In genomic region chr11:89092714-89093113, GRCm38 (mm10) we compare ENCODE assay signal across 9 mouse cellular contexts. TPM values are rescaled to one million over a fixed set of nuclear protein-coding genes. Genes with fewer than 3 reads are reported as not detected.
DNase-seq lines count a peak whose midpoint lies in the region; ATAC-seq and TF ChIP-seq lines count a peak whose summit lies in the region.
"Had no signal": no experiment of that assay in that cellular context is flagged by ENCODE, and none has a peak within 500 bp of the region (broad histone marks: within the 10 kb centered on the region; RNA-seq: fewer than 3 reads in every experiment).

No protein-coding gene starts in this region.

- H3K27me3 ChIP-seq in CH12.LX (replicated peaks) (no peaks in the 10 kb centered on the region), myocyte (ENCODE audit: control insufficient read depth, insufficient read depth, insufficient read length) (no peaks in the 10 kb centered on the region)
- no peaks in the 10 kb centered on the region for H3K27me3 ChIP-seq in midbrain, embryonic 16.5 days (ENCODE audit: control insufficient read depth, insufficient read depth, low read depth, low read length)
- H3K27me3 ChIP-seq: limb, embryonic 12.5 days had no signal

- peak overlapping the region; percentile 20; the same call in 1 of the 2 replicates for H3K27ac ChIP-seq in gastrocnemius, adult 2 months
- H3K27ac ChIP-seq in CH12.LX (ENCODE audit: insufficient read depth, low read depth) = peak overlapping the region; percentile 52; the same call in 1 of the 2 replicates
- H3K27ac ChIP-seq in midbrain, embryonic 16.5 days (ENCODE audit: low read length) = no peak overlapping the region
- H3K27ac ChIP-seq: limb, embryonic 12.5 days had no signal

- peaks cover 19 to 60% of the 10 kb centered on the region in 2 experiments for H3K4me1 ChIP-seq in CH12.LX (ENCODE audit: control insufficient read depth in 1 of 2, insufficient read depth in 2 of 2)
- no peaks in the 10 kb centered on the region for H3K4me1 ChIP-seq in midbrain, embryonic 16.5 days (ENCODE audit: control insufficient read depth, insufficient read depth, low read length)
- H3K4me1 ChIP-seq: limb, embryonic 12.5 days had no signal

- TF ChIP-seq CTCF in gastrocnemius, adult 2 months (IDR thresholded peaks at IDR 0.05) = no peak
- no peak for TF ChIP-seq CTCF in CH12.LX (conservative IDR thresholded peaks at IDR 0.05 in 1 of 2, IDR thresholded peaks at IDR 0.05 in 1 of 2; ENCODE audit: low read depth in 2 of 2, low read length in 2 of 2)

- WGBS in midbrain, embryonic 16.5 days = 78% methylated on average over 9 of the region's 9 CpGs

- dilution Hi-C loops in CH12.LX (cut with MboI; ENCODE audit: extremely low pct_ligation_motif_present, extremely low pct_unique_long_range_greater_than_20kb, low sequenced_read_pairs) = no loop called here

- in situ Hi-C loops in CH12.LX (cut with MboI; ENCODE audit: low pct_ligation_motif_present, low pct_unique_long_range_greater_than_20kb, low sequenced_read_pairs) = no loop called here

- peak; percentile 47 for DNase-seq in gastrocnemius, adult 2 months
- DNase-seq in gastrocnemius, adult 8-10 months (ENCODE audit: low spot score in 2 of 2) = no peak
- peak; percentile 76 for DNase-seq in CH12.LX (ENCODE audit: extremely low read depth)
- no peak for DNase-seq in retina, postnatal 1 day
- DNase-seq in left cerebral cortex, adult 8-10 months (ENCODE audit: low spot score in 2 of 2) = no peak

- no peak overlapping the region for H3K4me3 ChIP-seq in gastrocnemius, adult 2 months
- peak overlapping the region in 1 of 3 experiments; percentile 21 for H3K4me3 ChIP-seq in CH12.LX (replicated peaks in 1 of 3; ENCODE audit: low read depth in 2 of 3, low read length in 2 of 3, poor library complexity in 1 of 3)
- H3K4me3 ChIP-seq in myocyte = no peak overlapping the region
- no peak overlapping the region for H3K4me3 ChIP-seq in midbrain, embryonic 16.5 days (ENCODE audit: low read depth, low read length)
- H3K4me3 ChIP-seq: limb, embryonic 12.5 days had no signal

- H3K79me2 ChIP-seq in CH12.LX (replicated peaks; ENCODE audit: control insufficient read depth, extremely low read depth, insufficient read depth, poor library complexity, severe bottlenecking) = no peaks in the 10 kb centered on the region
- H3K79me2 ChIP-seq in myocyte (ENCODE audit: control insufficient read depth, insufficient read depth) = no peaks in the 10 kb centered on the region

- H3K4me2 ChIP-seq in CH12.LX (ENCODE audit: insufficient read depth, low read depth, poor library complexity, severe bottlenecking) = peak overlapping the region; percentile 22
- H3K4me2 ChIP-seq in myocyte (ENCODE audit: low read depth) = no peak overlapping the region
- no peak overlapping the region for H3K4me2 ChIP-seq in midbrain, embryonic 16.5 days (ENCODE audit: low read length)
- H3K4me2 ChIP-seq: limb, embryonic 12.5 days had no signal

- peak overlapping the region; percentile 4 for H3K9ac ChIP-seq in CH12.LX (ENCODE audit: insufficient read depth, low read depth)
- no peak overlapping the region for H3K9ac ChIP-seq in midbrain, embryonic 16.5 days (ENCODE audit: low read depth, low read length)
- H3K9ac ChIP-seq: limb, embryonic 12.5 days had no signal

- H3K9me3 ChIP-seq in CH12.LX (replicated peaks; ENCODE audit: low read length) = peaks cover 36% of the 10 kb centered on the region
- no peaks in the 10 kb centered on the region for H3K9me3 ChIP-seq in midbrain, embryonic 16.5 days (replicated peaks; ENCODE audit: control insufficient read depth, low read length, poor library complexity, severe bottlenecking)

- intact Hi-C loops in gastrocnemius, adult 2 months (cut with DNase I) = loop anchor here (10.0 kb wide), 1 partner anchor 632 kb away; no protein-coding TSS in a partner anchor

- no peak overlapping the region for H3ac ChIP-seq in myocyte (ENCODE audit: control insufficient read depth, insufficient read length)

- peak; percentile 69 for TF ChIP-seq POLR2A in CH12.LX (IDR thresholded peaks at IDR 0.05; ENCODE audit: low read depth, low read length)
- no peak for TF ChIP-seq POLR2A in myocyte (IDR thresholded peaks at IDR 0.05; ENCODE audit: insufficient read length, low read depth)

- ATAC-seq in hematopoietic stem cell, adult 5-6 weeks (replicated peaks in 1 of 2; ENCODE audit: insufficient read depth in 1 of 2, low FRiP score in 2 of 2, low TSS enrichment in 1 of 2, low read depth in 1 of 2, poor library complexity in 2 of 2, severe bottlenecking in 2 of 2) = peak; percentile 79 to 83
- no peak for ATAC-seq in midbrain, embryonic 16.5 days

- peaks cover 0 to 6% of the 10 kb centered on the region in 2 experiments for H3K36me3 ChIP-seq in CH12.LX (replicated peaks in 1 of 2; ENCODE audit: control insufficient read depth in 1 of 2, insufficient read depth in 1 of 2, low read length in 1 of 2)
- H3K36me3 ChIP-seq in myocyte (ENCODE audit: control insufficient read depth, insufficient read depth) = no peaks in the 10 kb centered on the region
- H3K36me3 ChIP-seq in midbrain, embryonic 16.5 days (ENCODE audit: control insufficient read depth, insufficient read depth, low read length) = no peaks in the 10 kb centered on the region
- H3K36me3 ChIP-seq: limb, embryonic 12.5 days had no signal

- TF ChIP-seq RAD21 in CH12.LX (IDR thresholded peaks at IDR 0.05; ENCODE audit: low read depth, low read length) = no peak

- TF ChIP-seq EP300 in CH12.LX (IDR thresholded peaks at IDR 0.05; ENCODE audit: low read length) = peak; percentile 62; the same call in 1 of the 2 replicates

TF ChIP-seq in CH12.LX, 34 proteins besides CTCF, POLR2A, EP300 and RAD21 (continues in another document):
- TF ChIP-seq KAT2A (IDR thresholded peaks at IDR 0.05; ENCODE audit: insufficient replicate concordance, low read length) (no peak), NELFE (IDR thresholded peaks at IDR 0.05; ENCODE audit: low read depth, low read length) (0 out of 2 replicates have a peak, but pooled peaks have one; percentile 39), ELF1 (IDR thresholded peaks at IDR 0.05; ENCODE audit: low read depth, low read length) (peak; percentile 79), MAFK (IDR thresholded peaks at IDR 0.05; ENCODE audit: insufficient replicate concordance, low read length) (no peak), MAX (IDR thresholded peaks at IDR 0.05; ENCODE audit: low read length) (peak; percentile 97), USF2 (conservative IDR thresholded peaks at IDR 0.05; ENCODE audit: low read depth, low read length) (peak; percentile 95), ZMIZ1 (IDR thresholded peaks at IDR 0.05; ENCODE audit: low read depth, low read length) (no peak), NRF1 (IDR thresholded peaks at IDR 0.05; ENCODE audit: low read depth, low read length) (no peak), MEF2A (IDR thresholded peaks at IDR 0.05; ENCODE audit: borderline replicate concordance, low read depth, low read length) (peak; percentile 30; the same call in 1 of the 2 replicates), UBTF (IDR thresholded peaks at IDR 0.05; ENCODE audit: low read depth, low read length) (no peak), CHD1 (IDR thresholded peaks at IDR 0.05; ENCODE audit: low read depth, low read length) (peak; percentile 63; the same call in 1 of the 2 replicates), JUN (IDR thresholded peaks at IDR 0.05; ENCODE audit: insufficient read depth, low read depth, low read length) (no peak), TCF12 (IDR thresholded peaks at IDR 0.05; ENCODE audit: low read depth, low read length) (peak; percentile 66)

TF ChIP-seq in myocyte, 11 proteins besides CTCF, POLR2A, EP300 and RAD21:
- TF ChIP-seq USF1 (IDR thresholded peaks at IDR 0.05; ENCODE audit: low read depth) (peak; percentile 27), CEBPB (IDR thresholded peaks at IDR 0.05; ENCODE audit: insufficient read depth, poor library complexity, severe bottlenecking) (no peak), MYOG (IDR thresholded peaks at IDR 0.05; ENCODE audit: control insufficient read depth in 1 of 3, insufficient read depth in 1 of 3, insufficient read length in 2 of 3, low read depth in 2 of 3) (no peak)

RNA-seq across cellular contexts. Expression of gene Gm525, which starts 19.1 kb away (rescaled TPM):
- total RNA-seq in gastrocnemius, adult 2 months (2021) = not detected
- not detected for total RNA-seq in gastrocnemius, adult 8-10 months (2022)
- 0.34 and 0.46 TPM in 2 replicates for total RNA-seq in CH12.LX (2012; rRNA removed)
- not detected in 2 replicates for total RNA-seq in CH12.LX (2014; rRNA removed)
- 0.83 TPM in 1 of 2 replicates, not detected in the other for polyA plus RNA-seq in CH12.LX (2012; ENCODE audit: insufficient read length, low read depth)
- not detected in 2 replicates for total RNA-seq in hematopoietic stem cell, adult 5-6 weeks (2017)
- polyA plus RNA-seq in myocyte (2012; fragmentation: generic; extraction: Trizol) = not detected
- polyA plus RNA-seq in midbrain, embryonic 16.5 days (2015; fragmentation: Nextera tagmentation; extraction: Ambion mirVana) = not detected in 2 replicates
- not detected for total RNA-seq in left cerebral cortex, adult 8-10 months (2022)

RNA-seq across cellular contexts. Expression of gene Dgke, which starts 26.1 kb away (rescaled TPM):
- 1 to 10 TPM; 3.4 to 3.7 TPM for total RNA-seq in gastrocnemius, adult 2 months (2021)
- 1 to 10 TPM; 2.1 to 3.6 (median 2.9) TPM for total RNA-seq in gastrocnemius, adult 8-10 months (2022)
- total RNA-seq in CH12.LX (2012; rRNA removed) (4.8 and 5.8 TPM in 2 replicates), CH12.LX (2014; rRNA removed) (13.4 and 14.3 TPM in 2 replicates)
- polyA plus RNA-seq in CH12.LX (2012; ENCODE audit: insufficient read length, low read depth) (15.0 and 17.0 TPM in 2 replicates), myocyte (2012; fragmentation: generic; extraction: Trizol) (1.5 TPM)
- total RNA-seq in hematopoietic stem cell, adult 5-6 weeks (2017) = 9.5 and 10.2 TPM in 2 replicates
- 18.2 and 19.1 TPM in 2 replicates for polyA plus RNA-seq in midbrain, embryonic 16.5 days (2015; fragmentation: Nextera tagmentation; extraction: Ambion mirVana)
- 10 to 100 TPM; 50.3 to 60.2 (median 53.3) TPM for total RNA-seq in left cerebral cortex, adult 8-10 months (2022)

Comparison
In these comparisons a context has a peak if more than half of its experiments do, and no peak if none do; other contexts are left out.
1. DNase-seq: peak in gastrocnemius, adult 2 months (single experiment) and CH12.LX (single experiment); none in gastrocnemius, adult 8-10 months (0 of 2), retina, postnatal 1 day (single experiment) and left cerebral cortex, adult 8-10 months (0 of 2).